10 mouse cellular contexts compared by ENCODE assay signal in the genomic region with DNA sequence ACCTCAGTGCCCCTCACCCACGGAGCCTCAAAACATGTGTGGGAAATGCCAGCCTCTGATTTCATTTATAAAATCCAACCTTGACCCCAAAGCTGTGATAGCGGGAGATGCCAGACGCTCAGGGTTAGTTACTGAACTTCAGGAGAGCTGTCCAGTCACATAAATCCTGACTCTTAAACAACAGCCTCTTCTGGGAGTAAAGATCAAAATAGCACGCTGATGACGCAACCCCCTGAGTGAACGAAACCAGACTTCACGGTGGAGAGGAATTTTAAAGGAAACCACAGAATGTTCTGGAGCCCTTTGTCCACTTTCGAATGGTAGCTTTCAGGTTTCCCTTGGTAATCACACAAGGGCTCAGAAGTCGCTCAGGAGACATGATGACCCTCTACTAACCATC.
A peak's percentile ranks its signal among the peaks of the same experiment; 100 is the strongest.
DNase-seq lines count a peak whose midpoint lies in the region; ATAC-seq lines count a peak whose summit lies in the region.
"Had no signal": no experiment of that assay in that cellular context is flagged by ENCODE, and none has a peak within 500 bp of the region (broad histone marks: within the 10 kb centered on the region; RNA-seq: fewer than 3 reads in every experiment).

No protein-coding gene starts in this region.

- DNase-seq in kidney, postnatal 14 days, result peak; percentile 16
- no peak for DNase-seq in kidney, adult 18-20 months
- peak; percentile 50 for DNase-seq in adrenal gland, adult 8-10 months
- peak; percentile 69 for DNase-seq in mesoderm, embryonic 11.5 days (ENCODE audit: low read depth, low spot score)
- no peak for DNase-seq in right cerebral cortex, postnatal 10 days (ENCODE audit: low spot score in 2 of 2)
- no peak for DNase-seq in frontal cortex, adult 2 months (ENCODE audit: extremely low spot score in 1 of 2, low spot score in 1 of 2)
- DNase-seq: cerebellum, adult 9-10 months; heart, postnatal 14 days; kidney, postnatal 4 days had no signal

- peak; percentile 72 for ATAC-seq in granulocyte monocyte progenitor cell, adult 5-6 weeks (replicated peaks; ENCODE audit: poor library complexity, severe bottlenecking)

Comparison
In these comparisons a context has a peak if more than half of its experiments do, and no peak if none do; other contexts are left out.
1. DNase-seq: peak in kidney, postnatal 14 days (single experiment), adrenal gland, adult 8-10 months (single experiment) and mesoderm, embryonic 11.5 days (single experiment); none in kidney, adult 18-20 months (single experiment), right cerebral cortex, postnatal 10 days (0 of 2) and frontal cortex, adult 2 months (0 of 2).